Mouse (Mus musculus): ENCODE measurements around the gene Maml3. TPM values are rescaled to one million over a fixed set of nuclear protein-coding genes. Genes with fewer than 3 reads are reported as not detected.

Maml3 gene
- polyA plus RNA-seq, 1 experiment from 2014 or later: 4.1 TPM

DNA sequence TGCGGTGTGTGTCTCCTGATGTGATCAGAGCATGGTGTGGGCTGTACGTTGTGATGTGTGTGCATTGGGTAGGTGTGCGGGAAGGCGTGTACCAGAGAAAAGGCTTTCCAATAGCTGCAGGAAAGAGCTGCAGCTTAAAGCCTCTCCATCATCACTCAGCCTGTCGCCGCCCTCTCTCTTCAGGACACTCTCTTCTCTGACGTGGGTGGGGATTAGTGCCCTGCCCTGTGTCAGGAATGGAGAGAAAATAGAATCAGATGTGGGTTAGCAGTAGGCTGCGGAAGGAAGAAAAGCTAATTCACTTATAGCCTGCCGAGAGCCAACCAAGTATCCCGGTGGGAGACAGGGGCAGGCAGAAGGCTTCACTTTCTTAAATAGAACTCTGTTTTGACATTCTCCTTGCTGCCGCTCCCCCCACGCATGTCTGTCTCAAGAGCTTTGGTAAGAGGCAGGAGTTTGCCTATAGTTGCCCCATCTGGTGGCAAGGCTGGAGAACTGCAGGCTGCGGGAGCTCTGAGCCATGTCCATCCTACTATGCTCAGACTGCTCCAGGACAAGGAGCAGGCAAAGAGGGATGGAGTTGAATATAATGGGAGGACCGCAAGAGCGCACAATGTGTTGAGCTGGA lies 456.7 kb downstream of the Maml3 start:
- Histone ChIP-seq H3K9me3 (no peaks in the 10 kb centered on the region), H3K27ac (no peak overlapping the region), H3K4me1 (replicated peaks) (peaks cover 13% of the 10 kb centered on the region; the same call in 1 of the 2 replicates), H3K4me2 (replicated peaks) (peak overlapping the region; percentile 53), H3K36me3 (no peaks in the 10 kb centered on the region), H3K9ac (no peak overlapping the region), H3K4me3 (replicated peaks) (0 out of 2 replicates have a peak overlapping the region, but pooled peaks have one; percentile 6), H3K27me3 (replicated peaks) (no peaks in the 10 kb centered on the region)
- 37% methylated on average over 15 of the region's 15 CpGs for WGBS
- peak; percentile 70 for ATAC-seq

DNA sequence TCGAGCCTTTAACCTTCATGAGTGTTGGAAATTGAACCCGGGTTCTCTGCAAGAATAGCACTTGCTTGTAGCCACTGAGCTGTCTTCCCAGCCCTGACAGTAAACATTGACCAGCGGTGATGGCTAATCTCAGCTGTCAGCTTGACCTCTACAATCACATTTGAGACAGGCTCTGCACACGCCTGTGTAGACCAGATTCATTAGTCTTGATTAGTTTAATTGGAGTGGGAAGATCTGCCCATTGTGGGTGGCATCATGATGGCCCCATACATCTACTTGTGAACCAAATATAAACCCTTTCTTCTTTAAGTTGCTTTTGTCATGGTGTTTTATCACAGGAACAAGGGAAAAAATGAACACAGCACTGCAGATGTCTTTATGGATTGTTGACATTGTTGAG lies 457.5 kb downstream of the Maml3 start:
- ATAC-seq: no peak
- Histone ChIP-seq H3K4me2 (replicated peaks) (no peak overlapping the region), H3K27me3 (replicated peaks) (no peaks in the 10 kb centered on the region), H3K4me3 (replicated peaks) (no peak overlapping the region), H3K36me3 (no peaks in the 10 kb centered on the region), H3K4me1 (replicated peaks) (peaks cover 5% of the 10 kb centered on the region; the same call in 1 of the 2 replicates), H3K9ac (no peak overlapping the region), H3K27ac (no peak overlapping the region), H3K9me3 (no peaks in the 10 kb centered on the region)
- WGBS: 70% methylated on average over 4 of the region's 4 CpGs

DNA sequence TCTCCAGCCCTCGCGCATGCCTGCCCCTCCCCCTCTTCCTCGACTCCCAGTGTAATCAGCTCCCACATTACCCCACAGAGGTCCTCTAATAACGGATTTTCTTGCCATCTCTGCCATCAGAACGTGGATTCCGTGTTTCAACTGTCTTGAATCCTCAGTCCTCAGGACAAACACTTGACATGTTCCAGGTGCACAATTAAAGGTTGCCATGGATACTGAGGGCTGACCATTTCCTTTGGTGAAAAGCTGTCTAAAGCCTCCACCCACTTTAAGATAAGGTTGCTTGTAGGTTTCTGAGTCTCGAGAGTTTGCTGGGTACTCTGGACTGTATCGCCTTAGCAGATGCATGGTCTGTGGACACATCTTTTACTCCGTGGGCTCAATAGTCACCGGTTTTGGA lies 458.6 kb downstream of the Maml3 start:
- H3K9ac ChIP-seq: no peak overlapping the region
- no peak overlapping the region for H3K27ac ChIP-seq
- H3K4me3 ChIP-seq (replicated peaks): no peak overlapping the region
- 48% methylated on average over 10 of the region's 10 CpGs for WGBS
- no peaks in the 10 kb centered on the region for H3K9me3 ChIP-seq
- ATAC-seq: no peak
- no peaks in the 10 kb centered on the region for H3K36me3 ChIP-seq
- no peak overlapping the region for H3K4me2 ChIP-seq (replicated peaks)
- H3K4me1 ChIP-seq (replicated peaks): 0 out of 2 replicates have a peak, but pooled peaks cover 4% of the 10 kb centered on the region
- H3K27me3 ChIP-seq (replicated peaks): no peaks in the 10 kb centered on the region

DNA sequence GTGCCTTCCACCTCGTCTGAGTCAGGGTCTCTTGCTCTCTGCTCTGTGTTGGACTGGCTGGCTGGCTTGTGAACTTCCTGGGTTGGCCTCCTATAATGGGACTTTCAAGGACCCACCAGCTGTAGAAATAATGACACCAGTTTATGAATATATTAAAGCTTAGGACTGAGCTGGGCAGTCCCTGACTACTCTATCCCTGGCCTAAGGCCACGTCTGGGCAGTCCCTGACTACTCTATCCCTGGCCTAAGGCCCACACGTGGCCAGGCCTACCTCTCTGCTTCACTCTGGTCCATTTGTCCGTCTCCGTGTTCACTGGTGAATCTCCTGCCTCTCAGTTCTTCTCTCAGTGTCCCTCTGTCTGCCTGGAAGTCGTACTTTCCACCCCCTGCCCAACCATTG lies 459.4 kb downstream of the Maml3 start:
- 79% methylated on average over 6 of the region's 6 CpGs for whole genome bisulfite sequencing
- H3K9me3 ChIP-seq: no peaks in the 10 kb centered on the region
- no peaks in the 10 kb centered on the region for H3K27me3 ChIP-seq (replicated peaks)
- H3K4me2 ChIP-seq (replicated peaks): no peak overlapping the region
- H3K4me1 ChIP-seq (replicated peaks): 0 out of 2 replicates have a peak, but pooled peaks cover 4% of the 10 kb centered on the region
- no peaks in the 10 kb centered on the region for H3K36me3 ChIP-seq
- no peak overlapping the region for H3K4me3 ChIP-seq (replicated peaks)
- no peak for ATAC-seq
- no peak overlapping the region for H3K27ac ChIP-seq
- H3K9ac ChIP-seq: no peak overlapping the region

DNA sequence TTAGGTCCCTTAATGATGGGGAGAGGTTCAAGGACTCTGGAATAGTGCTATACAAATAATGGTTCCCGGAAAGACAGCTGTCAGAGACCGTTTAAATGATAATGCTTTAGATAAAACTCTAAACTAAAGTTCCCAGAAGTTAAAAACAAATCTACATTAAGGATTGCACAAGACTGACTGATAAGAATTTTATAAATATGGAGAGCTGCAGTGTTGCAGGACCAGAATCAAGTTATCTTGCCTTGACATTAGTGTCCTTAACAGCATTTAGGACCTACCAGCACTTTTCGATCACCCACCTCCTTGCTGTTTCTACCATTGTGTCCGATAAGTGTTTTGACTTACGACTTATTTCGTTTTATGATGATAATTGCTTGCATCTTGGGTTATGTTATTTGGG lies 466.6 kb downstream of the Maml3 start:
- H3K27ac ChIP-seq: no peak overlapping the region
- H3K4me3 ChIP-seq (replicated peaks): no peak overlapping the region
- H3K36me3 ChIP-seq: no peaks in the 10 kb centered on the region
- no peaks in the 10 kb centered on the region for H3K27me3 ChIP-seq (replicated peaks)
- ATAC-seq: no peak
- H3K4me2 ChIP-seq (replicated peaks): no peak overlapping the region
- 84% methylated on average over 6 of the region's 6 CpGs for WGBS
- no peaks in the 10 kb centered on the region for H3K4me1 ChIP-seq (replicated peaks)
- no peaks in the 10 kb centered on the region for H3K9me3 ChIP-seq
- no peak overlapping the region for H3K9ac ChIP-seq

DNA sequence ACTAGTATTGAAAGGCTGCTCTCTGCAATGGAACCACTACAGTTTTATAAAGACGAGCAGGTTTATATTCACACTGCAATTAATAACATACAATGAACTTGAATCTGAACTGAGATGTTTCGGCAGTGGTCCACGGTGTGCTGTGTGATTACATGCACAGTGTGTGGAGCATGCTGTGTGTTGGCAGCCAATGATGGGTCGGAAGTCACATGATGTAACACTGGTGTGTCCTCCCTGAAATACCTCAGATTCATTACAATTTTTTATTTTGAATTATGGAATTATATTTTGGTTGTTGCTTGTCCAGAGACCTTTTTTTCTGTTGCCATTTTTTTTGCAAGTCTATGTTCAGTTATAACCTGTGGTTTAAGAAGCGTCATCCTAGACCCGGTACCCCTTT lies 467.6 kb downstream of the Maml3 start:
- no peaks in the 10 kb centered on the region for H3K4me1 ChIP-seq (replicated peaks)
- H3K27me3 ChIP-seq (replicated peaks): no peaks in the 10 kb centered on the region

DNA sequence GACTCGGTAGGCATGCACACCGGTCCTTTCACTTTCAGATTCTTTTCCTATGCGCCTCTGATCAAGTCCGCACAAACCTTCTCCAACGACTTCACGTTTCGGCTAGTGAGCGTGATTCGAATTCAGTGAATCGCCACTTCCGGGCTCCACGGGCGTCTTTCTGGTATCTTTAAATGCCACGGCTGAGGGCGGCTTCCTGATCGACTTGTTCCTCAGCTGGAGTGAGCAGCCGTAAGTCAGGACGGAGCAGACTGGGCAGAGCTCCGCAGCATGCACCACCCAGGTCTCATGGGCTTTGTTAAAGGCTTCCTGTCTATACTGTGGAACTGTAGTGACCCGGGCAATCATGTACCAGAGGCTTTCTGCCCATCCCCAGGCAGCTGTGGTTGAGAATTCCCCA lies 468.2 kb downstream of the Maml3 start:
- H3K36me3 ChIP-seq: no peaks in the 10 kb centered on the region
- H3K4me2 ChIP-seq (replicated peaks): no peak overlapping the region
- no peaks in the 10 kb centered on the region for H3K27me3 ChIP-seq (replicated peaks)
- H3K9me3 ChIP-seq: no peaks in the 10 kb centered on the region
- no peak overlapping the region for H3K4me3 ChIP-seq (replicated peaks)
- no peaks in the 10 kb centered on the region for H3K4me1 ChIP-seq (replicated peaks)
- no peak for ATAC-seq
- H3K9ac ChIP-seq: no peak overlapping the region
- no peak overlapping the region for H3K27ac ChIP-seq
- WGBS: 88% methylated on average over 20 of the region's 20 CpGs

More for the DNA sequence above, 467.6 kb downstream of the Maml3 start:
- H3K9ac ChIP-seq: no peak overlapping the region
- H3K4me2 ChIP-seq (replicated peaks): no peak overlapping the region
- no peak for ATAC-seq
- H3K4me3 ChIP-seq (replicated peaks): no peak overlapping the region
- no peaks in the 10 kb centered on the region for H3K9me3 ChIP-seq
- H3K36me3 ChIP-seq: no peaks in the 10 kb centered on the region
- H3K27ac ChIP-seq: no peak overlapping the region
- 91% methylated on average over 6 of the region's 6 CpGs for WGBS

DNA sequence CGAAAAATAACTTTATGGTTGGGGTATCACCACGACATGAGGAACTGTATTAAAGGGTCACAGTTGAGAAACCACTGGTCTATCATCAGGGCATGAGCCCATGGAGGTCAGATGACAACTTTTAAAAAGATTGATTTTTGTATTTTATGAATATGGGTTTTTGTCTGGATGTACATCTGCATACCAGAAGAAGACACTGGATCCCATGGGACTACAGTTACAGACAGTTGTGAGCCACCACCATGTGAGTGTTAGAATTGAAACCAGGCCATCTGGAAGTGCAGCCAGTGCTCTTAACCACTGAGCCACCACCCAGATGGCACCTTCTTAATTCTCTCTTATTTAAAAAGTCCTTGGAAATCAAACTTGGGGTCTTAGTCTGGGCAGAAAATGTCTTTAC lies 468.9 kb downstream of the Maml3 start:
- H3K36me3 ChIP-seq: no peaks in the 10 kb centered on the region
- H3K4me1 ChIP-seq (replicated peaks): no peaks in the 10 kb centered on the region
- H3K27me3 ChIP-seq (replicated peaks): no peaks in the 10 kb centered on the region
- H3K4me3 ChIP-seq (replicated peaks): no peak overlapping the region
- 84% methylated on average over 2 of the region's 2 CpGs for WGBS
- H3K4me2 ChIP-seq (replicated peaks): no peak overlapping the region
- no peaks in the 10 kb centered on the region; the same call in 1 of the 2 replicates for H3K9me3 ChIP-seq
- H3K9ac ChIP-seq: no peak overlapping the region
- ATAC-seq: no peak
- H3K27ac ChIP-seq: no peak overlapping the region

Other genes starting within 250 kb of the Maml3 start
- gene Foxo1, start 163.3 kb upstream of the Maml3 start, polyA plus RNA-seq (2015; fragmentation: Nextera tagmentation; extraction: Ambion mirVana): 5.8 and 6.4 TPM in 2 replicates